Mouse (Mus musculus): ENCODE data around the gene Gcnt3. TPM values are rescaled to one million over a fixed set of nuclear protein-coding genes. Genes with fewer than 3 reads are reported as not detected.
"Not testable (repeated sequence)": the region's sequence is repeated elsewhere in the genome, so short reads cannot be mapped to it uniquely, and the experiment has no call there.

Gene Gcnt3
- total RNA-seq, 2 experiments from 2014 or later, result not detected

DNA sequence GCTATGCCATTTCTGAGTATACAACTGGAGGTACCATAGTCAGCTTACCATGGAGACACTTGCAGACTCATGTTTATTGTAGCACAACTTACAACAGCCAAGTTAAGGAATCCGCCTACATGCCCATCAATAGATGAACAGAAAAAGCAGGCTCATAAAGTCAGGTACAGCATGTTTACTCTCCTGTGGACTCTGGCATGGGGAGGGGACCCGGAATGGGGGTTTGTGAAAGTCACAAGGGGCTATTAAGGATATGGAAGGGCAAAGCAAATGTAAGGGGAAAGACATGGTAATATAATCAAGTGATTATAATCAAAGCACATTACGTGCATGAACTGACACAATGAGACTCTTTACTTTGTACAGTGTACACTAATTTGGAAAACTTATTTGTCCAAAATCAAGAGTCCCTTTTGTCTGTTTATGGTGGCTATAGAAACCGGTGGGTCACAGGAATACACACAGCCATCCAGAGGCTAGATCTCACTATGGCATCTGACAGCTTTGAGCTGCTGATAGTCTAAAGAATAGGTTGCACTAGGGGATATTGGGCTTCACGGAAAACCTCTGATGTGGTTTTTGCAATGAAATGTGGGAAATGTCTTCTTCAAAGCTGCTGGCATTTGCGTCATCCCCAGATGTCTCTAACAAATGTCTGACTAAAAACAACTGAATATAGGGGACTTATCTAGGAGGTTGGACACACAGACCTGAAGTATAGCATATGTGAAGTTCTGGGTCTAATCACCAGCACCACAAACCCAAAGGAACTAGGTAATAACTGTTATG is 1.9 kb upstream of the Gcnt3 start:
- intact Hi-C loops (cut with DNase I), result no loop called here
- TF ChIP-seq CTCF (IDR thresholded peaks at IDR 0.05), result no peak
- no peak for DNase-seq
- Histone ChIP-seq H3K4me3 (no peak overlapping the region), H3K27ac (no peak overlapping the region)

DNA sequence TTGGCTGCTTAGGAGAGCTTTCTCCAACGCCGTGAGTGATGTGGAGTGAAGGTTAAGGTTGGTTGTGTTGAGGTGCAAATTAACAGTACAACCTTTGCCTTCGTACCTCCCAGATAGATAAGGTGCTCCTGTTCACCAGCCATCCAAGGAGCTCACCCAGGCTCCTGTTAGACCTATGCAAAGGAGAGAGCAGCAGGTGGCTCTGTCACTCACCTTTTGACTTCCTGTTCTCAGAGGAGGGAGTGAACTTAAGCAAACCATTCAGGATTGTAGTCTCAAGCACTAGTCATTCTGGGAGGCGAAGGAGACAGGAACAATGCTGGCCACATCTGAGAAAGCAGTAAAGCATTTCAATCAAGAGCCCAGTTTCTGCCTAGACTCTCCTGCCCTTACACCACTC is 1.2 kb downstream of the Gcnt3 start:
- H3K27ac ChIP-seq, result no peak overlapping the region
- no peak overlapping the region for H3K4me3 ChIP-seq
- DNase-seq, result no peak
- no peak for TF ChIP-seq CTCF (IDR thresholded peaks at IDR 0.05)
- intact Hi-C loops (cut with DNase I), result no loop called here

DNA sequence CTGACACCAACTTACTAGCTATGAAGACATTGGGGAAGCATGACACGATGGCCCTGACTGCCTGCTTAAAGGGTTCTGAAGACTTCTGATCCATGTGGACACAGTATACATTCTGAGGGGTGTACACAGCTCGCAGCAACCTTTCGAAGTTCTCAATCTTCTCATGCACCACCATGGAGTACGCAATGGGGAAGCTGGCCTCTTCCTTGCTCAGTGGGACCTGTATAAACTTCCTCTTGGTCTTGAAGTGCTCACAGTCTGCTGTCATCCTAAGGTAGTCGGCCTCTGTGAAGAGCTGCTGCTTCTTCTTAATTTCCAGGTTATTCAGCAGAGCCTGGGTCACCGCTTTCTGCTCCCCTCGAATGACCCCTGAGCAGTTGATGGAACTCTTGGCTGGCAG is 3.2 kb downstream of the Gcnt3 start:
- intact Hi-C loops (cut with DNase I), result no loop called here
- no peak overlapping the region for H3K27ac ChIP-seq
- DNase-seq, result no peak
- no peak for TF ChIP-seq CTCF (IDR thresholded peaks at IDR 0.05)
- no peak overlapping the region for H3K4me3 ChIP-seq

DNA sequence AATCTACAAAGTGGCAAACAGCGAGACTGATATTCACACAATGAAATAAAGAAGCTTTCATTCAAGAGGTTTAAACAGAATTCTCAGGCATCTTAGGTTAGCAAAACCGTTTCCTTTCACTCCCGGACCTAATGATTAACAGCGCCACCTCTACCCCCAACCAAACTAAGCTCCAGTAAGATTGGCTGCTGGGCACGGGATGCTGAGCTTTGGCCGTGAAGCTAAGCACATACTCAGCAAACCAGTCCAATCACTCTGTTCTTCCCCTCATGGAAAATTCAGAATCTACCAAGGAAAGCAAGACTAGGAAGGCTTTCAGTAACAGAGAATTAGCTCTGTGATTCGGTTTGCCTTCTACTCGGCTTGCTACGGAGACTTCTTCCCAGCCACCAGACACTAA is 4.8 kb downstream of the Gcnt3 start:
- DNase-seq, result no peak
- no peak for TF ChIP-seq CTCF (IDR thresholded peaks at IDR 0.05)
- intact Hi-C loops (cut with DNase I), result no loop called here
- no peak overlapping the region for H3K27ac ChIP-seq
- no peak overlapping the region for H3K4me3 ChIP-seq

DNA sequence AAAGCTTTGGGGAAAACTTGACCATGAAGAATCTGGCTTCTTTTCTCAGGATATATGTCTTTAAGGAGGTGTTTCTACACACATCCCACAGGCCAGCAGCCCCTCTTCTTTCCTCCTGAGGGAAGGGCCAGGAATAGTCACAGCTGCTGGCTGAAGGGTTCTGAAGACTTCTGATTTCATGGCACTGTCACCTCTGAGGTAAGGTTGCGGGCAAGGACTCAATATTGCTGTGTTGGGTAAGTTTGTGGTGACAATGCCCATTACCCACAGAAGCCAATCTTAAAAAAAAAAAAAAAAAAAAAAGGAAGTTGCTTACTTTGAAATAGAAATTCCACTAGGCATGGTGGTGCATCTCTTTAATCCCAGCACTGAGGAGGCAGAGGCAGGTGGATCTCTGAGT is 5.7 kb downstream of the Gcnt3 start:
- Histone ChIP-seq H3K4me3 (no peak overlapping the region), H3K27ac (no peak overlapping the region)
- intact Hi-C loops (cut with DNase I), result no loop called here
- TF ChIP-seq CTCF (IDR thresholded peaks at IDR 0.05), result no peak
- no peak for DNase-seq

DNA sequence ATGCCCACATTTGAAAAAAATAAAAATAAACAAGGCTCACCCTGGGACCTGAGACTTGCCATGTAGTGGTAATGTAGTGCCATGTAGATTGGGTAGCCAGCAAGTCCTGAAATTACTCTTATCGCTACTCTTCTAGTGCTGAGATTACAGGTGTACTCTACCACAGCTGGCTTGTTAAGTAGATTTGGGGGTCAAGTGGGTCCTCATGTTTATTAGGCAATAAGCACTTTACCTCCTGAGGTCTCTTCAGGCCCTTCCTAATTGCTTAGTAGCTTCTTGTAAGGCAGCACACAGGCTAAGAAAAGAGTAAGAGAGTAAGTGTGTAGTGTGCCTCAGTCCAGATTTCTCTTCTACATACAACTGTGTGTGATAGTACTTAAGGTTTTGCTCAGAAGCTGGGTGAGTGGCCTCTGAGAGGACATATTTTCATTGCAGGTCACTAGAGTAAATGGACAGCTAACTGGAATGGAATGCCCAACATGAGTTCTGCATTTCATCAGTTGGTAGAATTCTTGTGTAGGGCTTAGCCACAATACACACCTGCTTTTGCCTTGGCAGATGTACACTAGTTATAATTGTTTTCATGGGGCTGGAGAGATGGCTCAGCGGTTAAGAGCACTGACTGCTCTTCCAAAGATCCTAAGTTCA is 12.4 kb downstream of the Gcnt3 start:
- H3K27ac ChIP-seq, result no peak overlapping the region
- TF ChIP-seq CTCF (IDR thresholded peaks at IDR 0.05), result no peak
- intact Hi-C loops (cut with DNase I), result loop anchor here (5.0 kb wide), 1 partner anchor 52 kb away; no protein-coding TSS in a partner anchor
- H3K4me3 ChIP-seq, result no peak overlapping the region
- no peak for DNase-seq

DNA sequence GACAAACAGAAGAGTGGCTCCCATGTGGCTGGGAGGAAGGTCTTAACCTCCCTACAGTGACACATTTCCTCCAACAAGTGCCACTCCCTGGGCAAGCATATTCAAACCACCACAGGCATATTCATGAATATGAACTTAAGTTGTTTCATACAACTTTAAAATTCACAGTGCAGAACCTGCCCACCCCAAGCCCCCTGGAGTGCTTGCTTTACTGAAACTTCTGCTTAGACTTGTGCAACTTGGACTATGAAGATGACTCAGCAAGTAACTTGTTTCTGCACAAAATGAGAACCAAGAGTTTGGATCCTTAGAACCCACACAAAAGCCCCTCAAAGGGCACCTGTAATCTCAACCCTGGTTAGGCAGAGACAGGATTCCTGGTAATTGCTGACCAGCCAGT is 13.2 kb downstream of the Gcnt3 start:
- intact Hi-C loops (cut with DNase I), result loop anchor here (5.0 kb wide), 1 partner anchor 53 kb away; no protein-coding TSS in a partner anchor
- DNase-seq, result no peak
- Histone ChIP-seq H3K4me3 (no peak overlapping the region), H3K27ac (no peak overlapping the region)
- no peak for TF ChIP-seq CTCF (IDR thresholded peaks at IDR 0.05)

DNA sequence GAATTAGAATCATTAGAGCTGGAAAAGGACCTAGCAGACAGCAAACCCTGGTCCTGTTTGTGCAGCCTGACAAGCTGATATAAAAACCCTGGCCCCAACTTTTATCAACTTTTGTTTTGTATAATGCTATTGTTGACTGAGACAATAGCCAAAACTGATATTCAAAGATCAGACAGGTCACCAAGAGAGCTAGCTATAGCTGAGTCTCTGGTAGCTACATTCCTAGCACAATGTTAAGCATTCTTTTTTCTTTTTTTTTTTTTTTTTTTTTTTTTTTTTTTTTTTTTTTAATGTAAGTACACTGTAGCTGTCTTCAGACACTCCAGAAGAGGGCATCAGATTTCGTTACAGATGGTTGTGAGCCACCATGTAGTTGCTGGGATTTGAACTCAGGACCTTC is 14.3 kb downstream of the Gcnt3 start:
- intact Hi-C loops (cut with DNase I); DNase-seq; H3K4me3 ChIP-seq; H3K27ac ChIP-seq: not testable (repeated sequence)

DNA sequence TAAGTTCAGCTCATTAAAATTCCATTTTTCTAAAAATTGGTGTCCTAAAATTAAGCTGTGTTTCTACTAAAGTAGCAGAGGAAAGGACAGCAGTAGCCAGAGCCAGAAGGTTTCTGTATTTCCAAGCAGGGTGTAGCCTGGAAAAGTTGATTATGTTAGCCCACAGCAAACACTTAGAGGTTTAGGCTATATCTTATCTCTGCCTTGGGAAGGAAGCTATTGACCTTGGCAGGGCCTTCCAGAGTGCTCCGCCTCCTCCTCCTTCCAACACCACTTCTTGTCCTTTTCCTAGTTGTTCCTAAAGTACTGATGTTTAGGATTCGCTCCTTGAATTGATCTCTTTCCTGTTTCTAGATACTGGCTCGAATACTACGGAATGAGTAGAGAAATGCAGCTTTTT is 15.8 kb downstream of the Gcnt3 start:
- intact Hi-C loops (cut with DNase I), result no loop called here
- no peak for TF ChIP-seq CTCF (IDR thresholded peaks at IDR 0.05)
- Histone ChIP-seq H3K4me3 (no peak overlapping the region), H3K27ac (no peak overlapping the region)
- DNase-seq, result no peak

DNA sequence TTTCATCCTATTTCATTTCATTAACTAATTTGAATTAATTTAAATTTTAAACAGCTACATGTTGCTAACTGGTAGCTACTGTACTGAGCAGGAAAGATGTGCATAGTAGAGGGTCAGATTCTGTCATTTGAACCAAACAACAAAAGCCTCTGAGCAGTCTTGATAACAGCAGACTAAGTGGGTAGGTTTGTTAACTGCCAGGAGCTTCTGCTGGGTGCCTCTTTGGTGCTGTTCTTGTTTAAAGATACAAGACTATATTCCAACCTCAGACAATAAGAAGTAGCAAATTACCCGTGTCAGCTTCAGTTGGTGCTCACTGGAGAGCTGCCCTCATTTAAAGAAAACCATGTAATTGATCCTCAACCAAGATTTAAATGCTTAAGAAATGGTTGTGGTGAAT is 16.3 kb downstream of the Gcnt3 start:
- no peak for TF ChIP-seq CTCF (IDR thresholded peaks at IDR 0.05)
- no peak for DNase-seq
- intact Hi-C loops (cut with DNase I), result no loop called here
- H3K27ac ChIP-seq, result no peak overlapping the region
- no peak overlapping the region for H3K4me3 ChIP-seq

DNA sequence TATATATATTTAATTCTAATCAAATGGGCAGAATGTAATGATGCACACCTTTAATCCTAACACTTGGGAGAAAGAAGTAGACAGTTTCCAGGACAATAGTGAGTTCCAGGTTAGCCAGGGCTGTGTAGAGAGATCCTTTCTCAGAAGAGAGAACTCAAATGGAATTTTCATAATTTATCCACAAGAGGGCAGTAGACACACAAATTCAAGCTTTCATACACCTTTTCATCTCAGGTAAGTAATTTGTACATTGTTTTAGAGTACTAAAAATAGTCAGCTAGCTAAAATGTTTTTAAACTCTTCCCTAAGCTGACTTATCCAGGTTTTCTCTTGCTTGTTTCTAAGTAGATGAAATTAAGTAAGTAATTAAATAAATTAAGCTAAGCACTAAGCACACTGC is 19.0 kb downstream of the Gcnt3 start:
- peak; percentile 72 for TF ChIP-seq CTCF (IDR thresholded peaks at IDR 0.05)
- DNase-seq, result no peak
- Histone ChIP-seq H3K4me3 (no peak overlapping the region), H3K27ac (no peak overlapping the region)
- intact Hi-C loops (cut with DNase I), result loop anchor here (5.0 kb wide), 1 partner anchor 63 kb away; no protein-coding TSS in a partner anchor

DNA sequence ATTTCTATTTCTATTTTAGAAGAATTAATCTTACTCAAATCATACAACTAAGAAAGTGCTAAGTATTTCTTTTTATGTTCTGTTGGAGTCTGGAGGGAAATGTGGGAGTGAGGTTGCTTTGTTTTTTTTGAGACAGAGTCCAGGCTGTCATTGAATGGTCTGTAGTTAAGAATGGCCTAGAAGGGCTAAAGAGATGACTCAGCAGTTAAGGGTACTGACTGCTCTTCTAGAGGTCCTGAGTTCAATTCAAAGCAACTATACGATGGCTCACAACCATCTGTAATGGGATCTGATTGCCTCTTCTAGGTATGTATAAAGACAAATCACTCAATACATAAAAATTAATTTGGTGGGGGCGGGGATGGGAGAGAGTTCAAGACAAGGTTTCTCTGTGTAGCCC is 22.3 kb downstream of the Gcnt3 start:
- TF ChIP-seq CTCF (IDR thresholded peaks at IDR 0.05), result no peak
- H3K4me3 ChIP-seq, result no peak overlapping the region
- no peak for DNase-seq
- intact Hi-C loops (cut with DNase I), result loop anchor here (5.0 kb wide), 1 partner anchor 67 kb away; no protein-coding TSS in a partner anchor
- H3K27ac ChIP-seq, result no peak overlapping the region

DNA sequence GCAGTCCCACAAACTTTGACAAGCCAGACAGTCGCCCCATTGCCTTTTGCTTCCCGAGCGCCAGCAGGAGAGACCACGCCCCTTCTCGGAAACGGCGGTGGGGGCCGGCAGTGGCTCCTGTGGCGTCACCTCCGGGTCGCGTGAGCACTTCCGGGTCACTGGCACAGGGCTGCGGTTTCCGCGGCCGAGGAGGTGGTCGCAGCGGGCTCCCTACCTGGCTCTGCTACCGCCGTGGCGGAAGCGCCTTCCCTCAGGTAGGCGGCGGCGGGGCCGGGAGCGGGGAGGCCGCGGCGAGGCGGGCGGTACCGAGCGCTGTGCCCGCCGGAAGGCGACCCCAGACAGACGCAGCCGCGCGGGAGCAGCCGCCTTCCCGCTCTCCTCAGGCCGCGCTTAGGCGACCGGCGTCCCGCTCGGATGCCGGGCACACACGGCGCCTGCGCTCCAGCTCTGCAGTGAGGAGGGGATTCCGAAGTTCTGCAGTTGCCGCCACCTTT is 25.4 kb downstream of the Gcnt3 start, which contains the start of gene Gtf2a2:
Gene Gtf2a2, plus strand, starts transcription at position 143 of the 494 bp plus-strand sequence.
- peak within 1 kb of the TSS; percentile 83 for H3K4me3 ChIP-seq
- H3K27ac ChIP-seq, result peak within 1 kb of the TSS; percentile 92
- peak; percentile 96 for DNase-seq
- intact Hi-C loops (cut with DNase I), result loop anchor here (2.0 kb wide), 1 partner anchor 18 kb away; no protein-coding TSS in a partner anchor
- no peak for TF ChIP-seq CTCF (IDR thresholded peaks at IDR 0.05)
